Mouse (Mus musculus) adipose tissue, adult 10 weeks (tissue): ENCODE results near the gene Taok3. TPM values are rescaled to one million over a fixed set of nuclear protein-coding genes. Genes with fewer than 3 reads are reported as not detected.

ENCODE experiments used
- polyA plus RNA-seq: library from polyadenylated mRNA; stranded (reverse); fragments of 350-450 nt; fragmentation: Illumina TruSeq; extraction: RNeasy Lipid Tissue Mini Kit (QIAGEN cat#74804); gene quantifications from one replicate; pipeline ENCODE4 v1.2.3, GENCODE M21; 2014; ENCODE audit warnings: low read depth, low replicate concordance

The Taok3 gene
- 8.9 TPM for polyA plus RNA-seq

DNA sequence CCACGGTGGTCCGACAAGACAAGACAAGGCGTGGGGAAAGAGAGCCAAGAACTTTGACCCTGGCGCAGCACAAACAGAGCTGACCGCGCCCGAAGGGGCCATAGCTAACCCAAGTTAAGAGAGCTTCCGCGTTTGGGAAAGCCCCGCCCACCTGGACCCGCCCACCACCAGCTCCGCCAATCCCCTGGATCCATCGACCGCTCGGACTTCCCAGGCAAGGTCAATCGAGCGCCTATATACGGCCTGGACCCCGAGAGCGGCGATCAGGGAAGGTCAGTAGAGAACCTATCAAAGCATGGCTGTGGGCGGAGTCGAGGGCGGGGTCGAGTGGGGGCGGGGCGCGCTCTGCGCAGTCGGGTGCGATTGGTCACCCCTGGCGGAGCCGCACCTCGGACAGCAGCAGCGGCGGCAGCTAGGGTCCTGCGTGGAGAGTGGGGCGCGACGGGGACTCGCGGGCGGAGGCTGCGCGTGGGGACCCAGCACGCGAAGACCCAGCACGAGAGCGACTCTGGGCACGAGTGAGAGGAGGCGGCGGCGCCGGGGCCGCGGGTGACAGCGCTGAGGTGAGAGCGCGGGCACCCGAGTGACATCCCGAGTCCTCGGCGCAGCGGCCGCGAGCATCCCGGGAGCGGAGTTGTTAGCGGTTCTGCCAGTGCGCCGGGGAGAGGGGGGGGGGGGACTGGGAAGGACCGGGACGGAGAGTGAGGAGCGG is at the start of gene Taok3:
Taok3 (plus strand) TSS at position 353 of the 712 bp plus-strand sequence.

DNA sequence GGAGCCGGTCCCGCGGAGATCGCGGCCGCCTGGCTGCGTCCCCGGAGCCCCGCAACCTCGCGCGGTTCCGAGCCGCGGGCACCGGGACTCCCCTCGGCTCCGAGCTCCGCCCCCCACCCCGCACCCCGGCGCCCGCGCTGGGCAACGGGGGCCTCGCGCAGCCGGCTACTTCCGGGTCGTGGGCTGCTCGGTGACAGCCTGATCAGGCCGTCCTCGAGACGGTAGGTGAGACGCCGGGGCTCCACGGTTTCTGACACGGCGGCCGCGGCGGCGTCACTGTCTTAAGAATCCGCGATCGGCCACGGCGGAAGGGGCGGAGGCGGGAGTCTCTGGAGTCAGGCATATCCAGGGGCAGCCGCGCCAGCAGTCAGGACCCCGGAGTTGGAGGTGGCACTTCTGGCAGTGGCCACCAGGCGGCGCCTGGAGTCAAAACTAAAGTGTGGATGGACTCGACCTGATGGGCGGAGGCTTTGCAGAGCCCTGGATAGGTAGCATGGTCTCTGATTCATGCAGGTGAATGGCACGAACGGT is 4.0 kb upstream of the Taok3 start, which contains the start of gene Suds3:
Suds3 (minus strand) TSS at position 278 of the 531 bp plus-strand sequence.

DNA sequence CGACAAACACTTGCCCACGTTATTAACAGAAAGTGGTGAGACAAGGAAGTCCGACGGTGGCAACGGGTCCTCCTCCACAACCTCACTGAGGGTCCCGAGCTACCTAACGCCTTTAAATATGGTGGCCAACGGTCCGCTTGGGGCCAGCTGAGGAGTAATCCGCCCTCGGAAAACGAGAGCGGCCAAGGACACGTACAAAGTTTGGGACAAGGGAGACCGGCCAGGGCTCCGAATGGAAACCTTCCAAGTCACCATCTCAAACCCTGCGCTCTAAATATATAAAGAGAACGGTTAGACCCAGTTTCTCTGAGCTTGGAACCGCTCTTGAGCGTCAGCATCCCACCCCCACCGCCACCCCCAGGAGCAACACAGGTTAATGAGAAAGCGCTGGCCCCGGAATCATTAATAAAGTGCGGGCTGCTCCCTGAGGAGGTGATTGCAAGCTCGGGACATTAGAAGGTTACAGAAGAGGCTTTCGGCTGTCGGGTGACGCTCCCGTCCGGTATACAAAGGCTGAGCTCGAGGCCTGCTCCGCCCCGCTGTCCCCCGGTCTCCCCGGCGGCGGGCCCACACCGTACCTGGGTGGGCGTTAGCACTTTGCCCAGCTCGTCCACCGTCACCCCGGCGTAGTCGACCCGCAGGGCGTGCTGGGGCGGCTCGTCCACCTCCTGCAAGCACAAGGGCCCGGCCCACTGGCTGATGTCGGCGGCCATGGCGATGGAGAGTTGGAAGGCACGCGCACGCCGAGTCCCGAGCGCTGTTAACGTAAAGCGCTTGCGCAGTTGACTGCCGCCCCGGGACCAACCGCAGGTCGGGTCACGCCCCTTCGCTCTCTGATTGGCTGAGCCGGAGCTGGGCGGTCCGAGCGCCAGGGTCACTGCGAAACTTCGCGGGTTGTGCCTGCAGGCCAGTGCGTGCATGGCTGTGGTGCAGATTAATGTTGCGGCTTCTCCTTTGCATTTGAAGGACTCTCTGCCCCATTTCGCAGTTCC is 167.2 kb downstream of the Taok3 start, which contains the start of gene Pebp1:
Pebp1 (minus strand) TSS at position 795 of the 992 bp plus-strand sequence.

DNA sequence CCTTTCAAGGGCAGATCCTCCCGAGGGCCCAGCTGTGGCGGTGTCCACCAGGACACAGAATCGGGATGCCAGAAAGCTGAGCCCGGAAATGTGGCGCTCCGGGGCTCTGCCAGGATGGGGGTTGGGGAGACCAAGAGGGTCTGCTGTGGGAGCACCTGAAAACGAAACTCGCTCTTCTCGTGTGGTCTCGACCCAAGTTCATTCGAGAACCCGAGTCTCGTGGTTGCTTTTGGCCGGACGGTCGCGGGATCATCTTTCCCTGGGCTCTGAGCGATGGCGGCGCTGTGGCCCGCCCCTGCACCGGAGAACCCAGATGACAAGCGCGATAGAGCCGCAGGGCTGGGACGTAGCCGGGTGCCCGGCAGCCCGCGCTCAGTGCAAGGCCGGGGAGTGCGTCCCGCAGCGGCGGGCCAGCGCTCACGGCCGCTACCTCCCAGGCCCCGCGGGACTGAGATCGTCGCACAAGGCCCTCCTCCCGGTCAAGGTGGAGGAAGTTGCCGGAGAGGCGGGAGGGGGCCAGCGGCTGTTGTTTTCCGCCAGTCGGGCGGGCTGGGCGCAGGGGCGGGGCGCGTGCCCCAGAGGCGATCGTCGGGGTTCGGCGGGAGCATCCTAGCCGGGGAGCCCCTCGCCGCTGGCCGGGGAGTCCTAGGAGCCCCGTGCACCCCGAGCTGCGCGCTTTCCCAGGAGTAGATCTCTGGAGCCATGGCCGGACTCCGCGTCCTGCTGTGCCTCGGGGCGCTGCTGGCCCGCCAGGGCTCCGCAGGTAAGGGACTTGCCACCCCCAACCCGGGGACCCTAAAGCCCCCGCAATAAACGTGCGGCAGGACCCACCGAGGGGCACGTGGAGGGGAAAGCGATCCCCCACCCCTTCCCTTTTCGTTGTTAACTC is 199.1 kb downstream of the Taok3 start, which contains the start of gene Vsig10:
Vsig10 (plus strand) TSS at position 343 of the 889 bp plus-strand sequence.

Other genes starting within 250 kb of the Taok3 start
- 61.8 TPM for gene Suds3, start 4.0 kb upstream of the Taok3 start, polyA plus RNA-seq
- 1,405 TPM for gene Pebp1, start 167.5 kb downstream of the Taok3 start, polyA plus RNA-seq
- gene Vsig10, start 199.0 kb downstream of the Taok3 start, polyA plus RNA-seq = 13.3 TPM
- gene Wsb2, start 237.2 kb downstream of the Taok3 start, polyA plus RNA-seq = 83.3 TPM